Mouse (Mus musculus) limb, embryonic 12.5 days (tissue): ENCODE results near the gene Olfr284. TPM values are rescaled to one million over a fixed set of nuclear protein-coding genes. Genes with fewer than 3 reads are reported as not detected.

Experiments used
- ATAC-seq: fragments of 200-750 bp; cut with Nextera tagmentation; 2 replicates; pipeline ENCODE4 v1.8.0; 2017; ENCODE audit warnings: low read depth, moderate TSS enrichment; ENCODE audit not compliant: insufficient number of reproducible peaks, insufficient read depth, low FRiP score, low TSS enrichment
- H3K27ac ChIP-seq: fragments of 300-500 bp; sonication (generic); 2 replicates; pipeline ENCODE4 v1.5.1; 2016; ENCODE audit warnings: mild to moderate bottlenecking, moderate library complexity
- H3K27me3 ChIP-seq: fragments of 300-500 bp; sonication (generic); 2 replicates; pipeline ENCODE4 v1.6.1; 2016; ENCODE audit warnings: mild to moderate bottlenecking, moderate library complexity
- H3K36me3 ChIP-seq: fragments of 300-500 bp; sonication (generic); 2 replicates; pipeline ENCODE4 v1.6.1; 2016; ENCODE audit warnings: mild to moderate bottlenecking, moderate library complexity
- H3K4me1 ChIP-seq: fragments of 300-500 bp; sonication (generic); replicated peaks from 2 replicates; pipeline ENCODE4 v1.6.1; 2016
- H3K4me2 ChIP-seq: fragments of 300-500 bp; sonication (generic); 2 replicates; pipeline ENCODE4 v1.6.1; 2016; ENCODE audit warnings: mild to moderate bottlenecking, moderate library complexity
- H3K4me3 ChIP-seq: fragments of 300-500 bp; sonication (generic); replicated peaks from 2 replicates; pipeline ENCODE4 v1.5.1; 2016; ENCODE audit warnings: mild to moderate bottlenecking
- H3K9ac ChIP-seq: fragments of 300-500 bp; sonication (generic); replicated peaks from 2 replicates; pipeline ENCODE4 v1.6.1; 2016; ENCODE audit warnings: mild to moderate bottlenecking, moderate library complexity
- H3K9me3 ChIP-seq: fragments of 300-500 bp; sonication (generic); 2 replicates; pipeline ENCODE4 v1.6.1; 2016; ENCODE audit warnings: mild to moderate bottlenecking, moderate library complexity
- WGBS: fragments of 180-500 bp; shearing (Covaris S2); methylation state at CpG from one replicate; pipeline ENCODE4 v1.1.7; 2016; 5-methylcytosine and 5-hydroxymethylcytosine counted together
- polyA plus RNA-seq: library from polyadenylated mRNA; unstranded; fragments of >200 nt; fragmentation: Nextera tagmentation; extraction: Ambion mirVana; gene quantifications from 2 replicates; pipeline ENCODE4 v1.2.1, GENCODE M21; 2016

Gene Olfr284
- polyA plus RNA-seq: not detected in 2 replicates

GRCm38 (mm10) chr15:98340887-98341286 lies at the start of gene Olfr284:
Olfr284 (minus strand) TSS chr15:98340987.
- 85% methylated on average over 8 of the region's 8 CpGs for WGBS
- no peak within 1 kb of the TSS for H3K4me2 ChIP-seq

GRCm38 (mm10) chr15:98389796-98390195 lies 49.0 kb upstream of the Olfr284 start:
- Histone ChIP-seq H3K4me2 (no peak overlapping the region), H3K4me1 (no peaks in the 10 kb centered on the region), H3K27ac (no peak overlapping the region), H3K9ac (no peak overlapping the region), H3K4me3 (no peak overlapping the region), H3K9me3 (0 out of 2 replicates have a peak, but pooled peaks cover under 1% of the 10 kb centered on the region), H3K27me3 (no peaks in the 10 kb centered on the region), H3K36me3 (no peaks in the 10 kb centered on the region)
- ATAC-seq: no peak
- WGBS: 36% methylated on average over 7 of the region's 7 CpGs

More at GRCm38 (mm10) chr15:98340887-98341286, at the start of gene Olfr284:
- ATAC-seq: no peak
- no peak within 1 kb of the TSS for H3K4me3 ChIP-seq
- no peaks in the 10 kb centered on the region for H3K4me1 ChIP-seq
- H3K27ac ChIP-seq: no peak within 1 kb of the TSS
- H3K27me3 ChIP-seq: peaks cover 3% of the 10 kb centered on the region; the same call in 1 of the 2 replicates
- H3K9me3 ChIP-seq: no peaks in the 10 kb centered on the region
- H3K9ac ChIP-seq: no peak within 1 kb of the TSS
- H3K36me3 ChIP-seq: no peaks in the 10 kb centered on the region

DNA sequence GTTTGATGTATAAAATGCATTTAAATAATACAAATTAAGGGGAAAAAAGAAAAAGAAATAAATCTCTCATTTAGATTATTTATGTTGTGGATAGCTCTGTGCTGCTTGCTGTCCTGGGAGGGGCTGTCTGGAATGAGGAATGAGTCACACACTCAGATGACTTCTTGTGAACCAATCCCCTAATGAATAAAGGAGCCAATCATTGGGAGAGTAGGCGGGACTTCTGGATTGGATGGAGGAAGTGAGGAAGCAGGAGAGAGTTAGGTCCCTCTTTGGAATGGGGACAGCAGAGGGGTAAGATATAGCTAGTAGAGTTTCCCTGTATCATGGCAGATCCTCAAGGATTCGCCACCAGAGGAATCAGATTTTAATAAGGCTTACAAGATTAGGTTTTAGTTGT lies 46.8 kb upstream of the Olfr284 start:
- no peak overlapping the region for H3K4me3 ChIP-seq
- H3K9ac ChIP-seq: no peak overlapping the region
- H3K4me2 ChIP-seq: no peak overlapping the region
- no peaks in the 10 kb centered on the region for H3K9me3 ChIP-seq
- H3K36me3 ChIP-seq: no peaks in the 10 kb centered on the region
- ATAC-seq: no peak
- H3K4me1 ChIP-seq: no peaks in the 10 kb centered on the region
- H3K27me3 ChIP-seq: no peaks in the 10 kb centered on the region
- 71% methylated on average over 2 of the region's 2 CpGs for WGBS
- H3K27ac ChIP-seq: no peak overlapping the region

- WGBS: 79% methylated on average over 6 of the region's 6 CpGs
- H3K27me3 ChIP-seq: no peaks in the 10 kb centered on the region
- no peaks in the 10 kb centered on the region for H3K9me3 ChIP-seq
- H3K4me3 ChIP-seq: no peak within 1 kb of the TSS
- no peak within 1 kb of the TSS for H3K9ac ChIP-seq
- H3K4me2 ChIP-seq: no peak within 1 kb of the TSS
- no peak within 1 kb of the TSS for H3K27ac ChIP-seq
- no peaks in the 10 kb centered on the region for H3K4me1 ChIP-seq
- H3K36me3 ChIP-seq: no peaks in the 10 kb centered on the region
- ATAC-seq: no peak
These were observed 40.1 kb upstream of the Olfr284 start, which contains the start of gene Olfr283 for GRCm38 (mm10) chr15:98380846-98381245. Olfr283 (minus strand) TSS chr15:98380946.

DNA sequence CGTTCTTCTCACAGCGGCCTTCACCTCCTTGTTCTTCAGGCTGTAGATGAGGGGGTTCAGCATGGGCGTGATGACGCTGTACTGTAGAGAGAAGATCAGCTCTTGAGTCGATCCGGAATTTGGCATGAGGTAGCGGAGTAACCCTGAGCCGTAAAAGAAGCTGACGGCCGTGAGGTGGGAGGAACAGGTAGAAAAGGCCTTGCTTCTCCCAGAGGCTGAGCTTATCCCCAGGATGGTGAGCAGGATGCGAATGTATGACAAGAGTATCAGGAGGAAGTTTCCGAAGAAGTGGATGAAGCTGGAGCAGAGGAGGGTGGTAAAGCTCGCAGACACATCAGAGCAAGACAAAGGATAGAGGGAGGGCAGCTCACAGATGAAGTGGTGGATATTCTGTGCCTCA lies 37.4 kb upstream of the Olfr284 start:
- ATAC-seq: no peak
- WGBS: 91% methylated on average over 13 of the region's 13 CpGs

DNA sequence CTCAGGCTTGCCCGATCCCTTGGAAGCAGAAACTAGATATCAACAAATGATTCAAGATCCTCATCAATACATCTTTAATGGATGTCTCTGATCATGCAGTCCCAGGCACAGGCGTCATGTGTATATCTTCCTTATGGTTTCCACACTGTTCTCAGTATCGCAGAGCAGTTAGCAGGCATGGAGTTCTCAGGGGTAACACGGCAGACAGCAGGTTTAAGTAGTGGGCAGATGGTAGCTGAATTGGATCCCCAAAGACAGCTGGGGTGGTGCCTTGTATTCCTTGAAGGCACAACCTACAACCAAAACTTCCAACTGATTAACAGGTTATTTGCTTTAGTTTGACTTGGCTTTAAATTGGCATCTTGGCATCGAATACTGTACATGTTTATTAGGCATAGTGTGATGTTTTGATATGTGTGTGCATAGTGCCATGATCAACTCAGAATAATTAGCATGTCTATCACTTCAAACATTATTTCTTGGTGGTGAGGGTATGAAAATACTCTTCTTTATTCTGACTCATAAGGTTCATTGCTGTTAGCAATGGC lies 23.5 kb downstream of the Olfr284 start, which contains the start of gene Olfr285:
Olfr285 (minus strand) TSS at position 177 of the 548 bp plus-strand sequence.
- Histone ChIP-seq H3K36me3 (no peaks in the 10 kb centered on the region), H3K4me2 (no peak within 1 kb of the TSS), H3K9me3 (no peaks in the 10 kb centered on the region), H3K27me3 (no peaks in the 10 kb centered on the region), H3K9ac (no peak within 1 kb of the TSS; the same call in 1 of the 2 replicates), H3K4me3 (no peak within 1 kb of the TSS), H3K4me1 (no peaks in the 10 kb centered on the region), H3K27ac (no peak within 1 kb of the TSS)
- no peak for ATAC-seq
- 91% methylated on average over 5 of the region's 5 CpGs for WGBS

More for the DNA sequence above, 37.4 kb upstream of the Olfr284 start:
- no peak overlapping the region for H3K27ac ChIP-seq
- no peak overlapping the region for H3K4me3 ChIP-seq
- H3K9ac ChIP-seq: no peak overlapping the region
- H3K4me1 ChIP-seq: no peaks in the 10 kb centered on the region
- H3K9me3 ChIP-seq: no peaks in the 10 kb centered on the region
- H3K27me3 ChIP-seq: no peaks in the 10 kb centered on the region
- H3K36me3 ChIP-seq: no peaks in the 10 kb centered on the region
- no peak overlapping the region for H3K4me2 ChIP-seq

- WGBS: 54% methylated on average over 6 of the region's 6 CpGs
- Histone ChIP-seq H3K27me3 (no peaks in the 10 kb centered on the region), H3K27ac (no peak overlapping the region), H3K36me3 (no peaks in the 10 kb centered on the region), H3K4me3 (no peak overlapping the region), H3K9ac (no peak overlapping the region), H3K4me1 (no peaks in the 10 kb centered on the region), H3K9me3 (no peaks in the 10 kb centered on the region), H3K4me2 (no peak overlapping the region)
- ATAC-seq: no peak
These were observed 25.1 kb downstream of the Olfr284 start for GRCm38 (mm10) chr15:98315703-98316102.

GRCm38 (mm10) chr15:98295628-98296551 lies 44.9 kb downstream of the Olfr284 start, which contains the start of gene Zfp641:
Zfp641 (minus strand) TSS chr15:98296161.
- Histone ChIP-seq H3K4me2 (peak within 1 kb of the TSS; percentile 93), H3K36me3 (no peaks in the 10 kb centered on the region), H3K9ac (peak within 1 kb of the TSS; percentile 75), H3K4me3 (peak within 1 kb of the TSS; percentile 58), H3K27me3 (peaks cover 33% of the 10 kb centered on the region), H3K27ac (no peak within 1 kb of the TSS), H3K4me1 (peaks cover 4% of the 10 kb centered on the region; the same call in 1 of the 2 replicates), H3K9me3 (no peaks in the 10 kb centered on the region)
- ATAC-seq: no peak
- WGBS: 3% methylated on average over 55 of the region's 60 CpGs

GRCm38 (mm10) chr15:98293651-98294050 lies 47.1 kb downstream of the Olfr284 start:
- H3K9ac ChIP-seq: no peak overlapping the region
- no peak overlapping the region for H3K4me2 ChIP-seq
- no peaks in the 10 kb centered on the region for H3K36me3 ChIP-seq
- H3K27ac ChIP-seq: no peak overlapping the region
- 89% methylated on average over 8 of the region's 8 CpGs for WGBS
- H3K9me3 ChIP-seq: no peaks in the 10 kb centered on the region
- H3K4me1 ChIP-seq: peaks cover 4% of the 10 kb centered on the region; the same call in 1 of the 2 replicates
- H3K27me3 ChIP-seq: peaks cover 33% of the 10 kb centered on the region
- no peak overlapping the region for H3K4me3 ChIP-seq
- no peak for ATAC-seq
